Mouse (Mus musculus) embryo, embryonic 10 days (tissue): ENCODE data around the gene Gm48551.

ENCODE experiments used
- DNase-seq: peaks from one replicate; pipeline ENCODE4 v3.0.0-alpha.2; 2015; ENCODE audit warnings: low spot score

Gene Gm48551

GRCm38 (mm10) chr10:81418216-81419070 is 34.2 kb downstream of the Gm48551 start:
- DNase-seq = no peak

GRCm38 (mm10) chr10:81419111-81419928 is 35.1 kb downstream of the Gm48551 start:
- DNase-seq = no peak

GRCm38 (mm10) chr10:81420191-81420767 is 36.0 kb downstream of the Gm48551 start:
- peak; percentile 4 for DNase-seq

- no peak for DNase-seq
These were observed 37.0 kb downstream of the Gm48551 start for GRCm38 (mm10) chr10:81421041-81421796.

GRCm38 (mm10) chr10:81421797-81422100 is 37.5 kb downstream of the Gm48551 start:
- DNase-seq = no peak

- DNase-seq = no peak
These were observed 37.9 kb downstream of the Gm48551 start for GRCm38 (mm10) chr10:81422191-81422590.

- DNase-seq = no peak
These were observed 38.5 kb downstream of the Gm48551 start for GRCm38 (mm10) chr10:81422661-81423217.

GRCm38 (mm10) chr10:81423476-81424245 is 39.4 kb downstream of the Gm48551 start:
- DNase-seq = no peak

- DNase-seq = peak; percentile 7
These were observed 40.2 kb downstream of the Gm48551 start for GRCm38 (mm10) chr10:81424246-81425051.

- DNase-seq = peak; percentile 3
These were observed 41.1 kb downstream of the Gm48551 start for GRCm38 (mm10) chr10:81425236-81425850.

GRCm38 (mm10) chr10:81426081-81426671 is 41.9 kb downstream of the Gm48551 start:
- no peak for DNase-seq

GRCm38 (mm10) chr10:81426897-81427296 is 42.6 kb downstream of the Gm48551 start:
- DNase-seq = no peak

- no peak for DNase-seq
These were observed 43.1 kb downstream of the Gm48551 start for GRCm38 (mm10) chr10:81427327-81427726.

- no peak for DNase-seq
These were observed 43.7 kb downstream of the Gm48551 start for GRCm38 (mm10) chr10:81427804-81428506.

- no peak for DNase-seq
These were observed 44.2 kb downstream of the Gm48551 start for GRCm38 (mm10) chr10:81428507-81428870.

- DNase-seq = no peak
These were observed 44.8 kb downstream of the Gm48551 start for GRCm38 (mm10) chr10:81429092-81429491.

GRCm38 (mm10) chr10:81429605-81430061 is 45.4 kb downstream of the Gm48551 start:
- DNase-seq = peak; percentile 89

- DNase-seq = peak; percentile 73
These were observed 46.0 kb downstream of the Gm48551 start for GRCm38 (mm10) chr10:81430141-81430830.
